Mouse (Mus musculus): Measurements from ENCODE around the gene Cox10. TPM values are rescaled to one million over a fixed set of nuclear protein-coding genes. Genes with fewer than 3 reads are reported as not detected.

Gene Cox10
- total RNA-seq, 2 experiments from 2014 or later: 7.8 to 8.3 TPM

DNA sequence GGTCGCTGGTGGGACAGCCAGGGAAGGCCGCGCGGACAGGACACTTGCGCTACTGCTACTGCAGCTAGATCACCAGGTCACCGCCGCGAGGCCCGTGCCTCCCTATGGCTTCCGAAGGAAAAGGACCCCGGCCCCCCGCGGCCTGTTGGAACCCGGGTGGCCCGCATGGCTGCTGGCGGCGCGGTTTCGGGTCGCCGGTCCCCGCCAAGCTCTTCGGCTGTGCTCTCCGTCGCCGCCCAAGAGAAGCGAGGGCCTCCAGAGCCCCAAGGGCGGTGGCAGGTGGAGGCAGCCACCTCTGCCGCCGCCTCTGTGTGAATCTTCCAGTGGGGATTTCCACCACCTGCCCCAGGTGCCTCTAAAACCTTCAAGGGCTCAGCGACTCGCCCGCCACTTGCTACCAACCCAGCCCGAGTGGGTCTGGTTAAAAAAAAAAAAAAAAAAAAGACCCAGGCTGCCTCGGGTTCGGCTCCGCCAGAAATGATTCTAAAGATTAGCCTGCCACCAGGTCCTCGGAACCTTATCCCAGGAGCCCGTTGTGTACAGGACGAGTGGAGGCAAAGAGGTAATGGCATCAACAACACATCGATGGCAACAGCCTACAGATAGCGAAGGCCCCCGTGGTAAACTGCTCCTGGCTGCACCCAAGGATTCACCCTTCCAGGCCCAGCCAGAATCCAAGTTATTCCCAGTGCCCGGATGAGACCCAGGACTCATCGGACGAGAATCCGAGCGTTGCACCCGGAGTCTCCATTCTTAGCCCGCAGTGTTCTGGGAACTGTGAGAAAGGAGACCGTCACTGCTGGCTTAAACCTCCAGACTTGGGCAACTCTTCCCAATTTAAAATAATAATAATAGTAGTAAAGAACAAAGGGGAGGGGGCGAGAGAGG is 159.8 kb downstream of the Cox10 start:
- ATAC-seq (ENCODE audit: poor library complexity, severe bottlenecking): no peak

DNA sequence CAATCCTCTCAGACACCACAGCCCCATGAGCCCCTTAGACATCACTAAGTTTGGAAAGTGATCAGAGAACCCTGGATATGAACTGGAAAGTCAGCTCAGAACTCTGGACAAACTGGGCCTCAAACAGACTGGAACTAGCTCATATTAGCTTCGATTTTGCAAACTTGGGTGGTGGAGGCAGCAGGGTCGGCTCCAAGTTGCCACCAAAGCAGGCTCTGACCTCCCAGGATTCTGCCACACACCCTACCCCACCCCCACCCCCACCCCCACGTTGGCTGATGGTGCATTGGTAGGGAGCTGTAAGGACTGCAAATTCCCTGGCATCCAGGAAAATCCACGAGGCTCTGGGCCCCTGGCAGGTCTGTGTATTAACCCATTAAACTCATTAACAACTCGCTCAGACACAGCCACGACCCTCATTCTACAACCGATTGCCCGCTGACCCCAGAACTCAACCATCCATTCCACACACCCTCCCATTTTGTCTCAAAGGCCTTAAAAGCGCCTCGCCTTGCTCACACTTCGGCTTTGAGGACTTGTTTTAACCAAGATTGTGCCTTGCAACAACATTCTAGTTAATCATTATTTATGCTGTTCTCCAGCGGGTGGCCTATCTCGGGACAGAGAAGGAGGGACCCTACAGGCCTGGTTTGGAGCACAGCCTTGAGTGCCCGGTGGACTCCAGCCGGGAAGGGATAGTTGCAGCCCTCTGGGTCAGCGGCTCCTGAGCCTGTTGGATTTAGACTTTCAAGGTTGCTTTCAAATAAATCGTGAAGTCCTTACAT is 160.8 kb downstream of the Cox10 start:
- no peak for ATAC-seq (ENCODE audit: poor library complexity, severe bottlenecking)

DNA sequence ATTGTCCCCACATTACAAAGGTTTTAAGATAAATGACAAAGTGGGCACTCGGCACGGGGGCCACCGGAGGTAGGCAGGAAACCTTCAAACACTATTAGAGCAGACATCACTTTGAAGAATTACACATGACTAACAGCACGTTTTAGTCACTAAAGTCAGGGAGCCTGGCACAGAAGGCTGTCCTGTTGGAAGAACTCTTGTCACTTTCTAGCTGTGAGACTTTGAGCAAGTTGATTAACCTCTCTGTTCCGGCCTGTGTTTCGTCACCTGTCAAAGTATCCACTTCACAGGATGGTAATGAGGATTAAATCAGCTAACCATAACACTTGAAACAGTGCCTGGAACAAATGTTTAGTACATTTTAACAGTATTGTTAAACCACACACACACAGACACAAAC is 161.7 kb downstream of the Cox10 start:
- ATAC-seq (ENCODE audit: poor library complexity, severe bottlenecking): no peak

GRCm38 (mm10) chr11:63914388-63914787 is 164.9 kb downstream of the Cox10 start:
- ATAC-seq (ENCODE audit: poor library complexity, severe bottlenecking): peak; percentile 84

- no peak for ATAC-seq (ENCODE audit: poor library complexity, severe bottlenecking)
Observed at GRCm38 (mm10) chr11:63913936-63914335, 165.3 kb downstream of the Cox10 start.

Other genes starting within 250 kb of the Cox10 start
- 0.38 and 0.55 TPM in 2 replicates for gene Hs3st3b1, start 157.2 kb downstream of the Cox10 start, total RNA-seq (2015)
- gene Hs3st3b1, start 157.2 kb downstream of the Cox10 start, total RNA-seq (2017): 0.59 and 0.77 TPM in 2 replicates

Measured in megakaryocyte, adult 5-6 weeks (primary cell).